Mouse (Mus musculus) mature B cell (primary cell): ENCODE results near the gene Rom1.
"Not testable (repeated sequence)": the region's sequence is repeated elsewhere in the genome, so short reads cannot be mapped to it uniquely, and the experiment has no call there.

Experiments used
- in situ Hi-C: fragments of 300-500 bp; cut with MboI; formaldehyde crosslinking; loops from 2 replicates; pipeline ENCODE4 v1.14.3; 2019

Rom1 gene

DNA sequence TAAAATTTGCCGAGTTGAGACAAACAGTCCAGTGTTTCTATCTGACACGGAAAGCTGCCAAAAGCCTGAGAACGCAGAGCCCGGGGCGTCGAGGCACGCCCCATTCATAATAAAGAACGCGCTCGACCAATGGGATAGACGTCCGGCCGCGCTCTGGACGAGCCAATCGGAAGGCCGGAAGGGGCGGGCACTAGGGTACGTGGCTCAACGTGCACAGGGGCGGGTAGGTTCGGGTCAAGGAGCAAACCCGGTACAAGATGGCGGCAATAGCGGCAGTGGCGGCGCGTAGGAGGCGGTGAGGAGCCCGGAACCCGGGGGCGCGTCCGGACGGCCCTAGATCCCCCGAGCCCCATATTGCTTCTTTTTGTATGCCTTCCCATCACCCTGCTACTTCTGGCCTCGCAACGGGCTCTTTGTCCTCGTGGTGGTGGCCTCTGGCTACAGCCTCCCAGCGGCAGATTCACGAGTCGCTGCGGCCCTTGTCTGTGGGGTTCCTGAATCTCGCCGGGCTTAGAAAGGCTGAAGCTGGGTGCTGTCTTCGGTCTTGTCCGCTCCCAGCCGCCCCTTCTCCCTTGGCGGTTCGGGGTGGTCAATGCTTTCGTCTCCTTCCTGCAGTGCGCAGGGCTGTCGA lies 31.2 kb downstream of the Rom1 start, which contains the start of gene Ganab:
Gene Ganab (plus strand): TSS at position 207 of the 631 bp plus-strand sequence.
- in situ Hi-C loops, result no loop called here

DNA sequence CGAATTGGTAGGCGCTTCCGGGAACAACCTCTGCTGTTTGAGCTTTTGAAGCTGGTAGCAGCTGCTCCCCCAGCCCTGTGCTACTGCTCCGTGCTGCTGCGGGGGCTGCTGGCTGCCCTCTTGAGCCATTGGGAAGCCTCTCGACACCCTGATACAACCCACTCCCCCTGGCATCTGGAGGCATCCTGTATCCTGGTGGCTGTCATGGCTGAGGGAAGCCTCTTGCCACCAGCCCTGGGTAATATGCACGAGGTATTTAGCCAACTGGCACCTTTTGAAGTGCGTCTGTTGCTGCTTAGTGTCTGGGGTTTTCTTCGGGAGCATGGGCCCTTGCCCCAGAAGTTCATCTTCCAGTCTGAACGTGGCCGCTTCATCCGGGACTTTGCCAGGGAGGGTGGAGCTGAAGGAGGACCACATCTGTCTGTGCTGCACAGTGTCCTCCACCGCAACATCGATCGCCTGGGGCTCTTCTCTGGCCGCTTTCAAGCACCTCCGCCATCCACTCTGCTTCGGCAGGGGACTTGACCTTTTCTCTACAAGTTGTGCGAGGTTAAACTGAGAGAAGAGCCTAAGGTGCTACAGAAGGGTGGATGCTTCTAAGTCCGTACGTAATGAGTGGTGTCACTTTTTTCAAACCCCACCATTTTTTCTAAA lies 31.8 kb downstream of the Rom1 start:
- in situ Hi-C loops, result not testable (repeated sequence)

DNA sequence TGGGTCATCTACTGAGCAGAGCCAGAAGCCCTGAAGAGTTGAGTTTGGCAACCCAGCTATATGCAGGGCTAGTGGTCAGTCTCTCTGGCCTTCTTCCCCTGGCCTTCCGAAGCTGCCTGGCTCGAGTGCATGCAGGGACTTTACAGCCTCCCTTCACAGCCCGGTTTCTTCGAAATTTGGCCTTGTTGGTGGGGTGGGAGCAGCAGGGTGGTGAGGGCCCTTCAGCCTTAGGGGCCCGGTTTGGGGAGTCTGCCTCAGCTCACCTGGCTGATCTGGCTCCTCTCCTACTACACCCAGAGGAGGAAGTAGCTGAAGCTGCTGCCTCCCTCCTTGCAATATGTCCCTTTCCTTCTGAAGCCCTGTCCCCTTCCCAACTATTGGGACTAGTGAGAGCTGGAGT lies 32.9 kb downstream of the Rom1 start:
- in situ Hi-C loops, result not testable (repeated sequence)

DNA sequence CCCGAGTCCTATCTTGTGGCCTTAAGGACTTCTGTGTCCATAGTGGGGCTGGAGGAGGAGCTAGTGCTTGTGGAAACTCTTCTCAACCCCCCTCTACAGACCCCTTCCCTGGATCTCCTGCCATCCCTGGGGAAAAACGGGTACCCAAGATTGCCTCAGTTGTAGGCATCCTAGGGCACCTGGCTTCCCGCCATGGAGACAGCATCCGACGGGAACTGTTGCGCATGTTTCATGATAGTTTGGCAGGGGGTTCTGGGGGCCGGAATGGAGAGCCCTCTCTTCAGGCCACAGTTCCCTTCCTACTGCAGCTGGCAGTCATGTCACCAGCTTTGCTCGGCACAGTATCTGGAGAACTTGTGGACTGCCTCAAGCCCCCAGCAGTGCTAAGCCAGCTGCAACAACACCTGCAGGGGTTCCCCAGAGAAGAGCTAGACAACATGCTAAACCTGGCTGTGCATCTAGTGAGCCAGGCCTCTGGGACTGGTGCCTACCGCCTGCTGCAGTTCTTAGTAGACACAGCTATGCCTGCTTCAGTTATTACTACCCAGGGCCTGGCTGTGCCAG lies 33.7 kb downstream of the Rom1 start:
- in situ Hi-C loops, result no loop called here

DNA sequence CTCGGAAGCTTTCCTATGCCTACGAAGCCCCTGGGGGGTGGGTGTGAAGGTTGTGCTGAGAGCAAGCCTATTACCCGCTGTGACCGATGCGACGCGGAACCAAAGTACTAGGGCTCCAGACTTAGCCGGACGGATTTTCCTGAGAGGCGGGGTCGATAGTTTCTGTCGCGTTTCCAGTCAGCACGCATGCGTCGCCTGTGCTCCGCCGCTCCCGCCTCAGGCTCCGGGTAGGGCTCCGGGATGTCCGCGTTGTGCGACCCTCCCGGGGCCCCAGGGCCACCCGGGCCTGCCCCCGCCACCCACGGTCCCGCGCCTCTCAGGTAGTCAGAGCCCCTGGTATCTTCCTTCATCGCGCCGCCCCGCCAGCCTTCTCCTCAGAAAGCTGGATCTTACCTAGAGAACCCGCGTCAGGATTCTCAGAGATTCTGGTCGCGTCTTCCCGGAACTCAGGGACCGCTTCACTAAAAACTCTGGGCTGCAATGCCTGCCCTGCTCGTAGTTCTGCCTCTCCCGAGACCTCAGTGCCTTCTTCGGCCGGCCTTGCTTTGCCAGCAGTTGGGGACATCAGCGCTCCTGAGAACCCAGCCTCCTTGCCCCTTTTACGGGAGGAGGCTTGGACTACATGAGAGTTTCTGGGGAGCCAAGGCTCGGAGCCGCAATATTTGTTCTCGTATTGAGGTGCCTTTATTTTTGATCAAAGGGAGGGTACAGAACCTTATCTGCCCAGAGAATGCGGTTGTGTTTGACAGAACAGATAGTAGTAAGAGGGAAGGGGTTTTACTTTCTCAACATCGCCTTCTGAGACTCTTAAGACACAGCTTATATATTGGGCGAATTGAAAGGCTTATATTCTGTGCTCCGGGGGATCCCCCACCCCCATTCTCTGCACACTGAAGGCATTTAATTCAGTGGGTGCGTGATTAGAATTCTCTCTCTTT lies 36.1 kb downstream of the Rom1 start, which contains the start of gene Ints5:
Gene Ints5 (plus strand): TSS at position 177 of the 938 bp plus-strand sequence.
- in situ Hi-C loops, result no loop called here

DNA sequence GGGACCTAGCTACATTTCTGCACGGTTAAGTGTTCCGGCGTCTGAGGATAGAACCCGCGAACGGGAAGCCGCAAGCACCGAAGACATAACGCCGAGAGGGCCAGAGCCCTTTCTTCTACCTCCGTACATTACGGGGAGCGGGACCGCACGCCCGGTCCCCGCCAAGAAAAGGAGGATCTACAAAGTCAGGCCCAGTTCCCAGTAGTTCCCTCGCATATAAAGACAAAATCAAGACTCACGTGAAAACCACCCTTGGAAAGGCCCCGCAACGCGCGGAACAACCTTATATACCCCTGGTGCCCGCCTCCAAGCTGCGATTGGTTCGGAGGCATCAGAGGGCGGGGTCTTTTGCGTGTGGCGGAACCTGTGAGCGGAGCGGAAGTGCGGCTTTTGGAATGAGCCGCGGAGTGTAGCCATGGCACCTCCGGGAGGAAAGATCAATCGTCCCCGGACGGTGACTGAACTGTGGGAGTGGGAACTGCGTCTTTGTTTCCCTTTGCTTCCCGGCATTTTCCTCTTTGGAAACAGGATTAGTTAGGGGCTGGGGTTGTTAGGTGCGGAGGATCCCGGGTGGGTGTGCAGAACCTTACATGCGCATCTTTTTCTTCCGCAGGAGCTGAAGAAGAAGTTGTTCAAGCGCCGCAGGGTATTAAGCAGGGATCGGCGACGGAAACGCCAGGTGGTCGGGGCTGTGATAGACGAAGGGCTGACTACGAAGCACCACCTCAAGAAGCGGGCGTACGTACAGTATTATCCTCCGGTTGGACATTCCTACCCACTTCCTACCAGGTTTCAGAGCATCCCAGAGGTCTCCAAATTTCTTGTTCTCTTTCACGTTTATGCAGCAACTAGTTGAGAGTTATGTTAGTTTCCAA lies 40.4 kb downstream of the Rom1 start, which contains the start of the genes 1810009A15Rik and Gm49416:
Gene 1810009A15Rik (plus strand): TSS at position 343 of the 875 bp plus-strand sequence.
Gene Gm49416 (plus strand): TSS at position 416 of the 875 bp plus-strand sequence.
- in situ Hi-C loops, result no loop called here

DNA sequence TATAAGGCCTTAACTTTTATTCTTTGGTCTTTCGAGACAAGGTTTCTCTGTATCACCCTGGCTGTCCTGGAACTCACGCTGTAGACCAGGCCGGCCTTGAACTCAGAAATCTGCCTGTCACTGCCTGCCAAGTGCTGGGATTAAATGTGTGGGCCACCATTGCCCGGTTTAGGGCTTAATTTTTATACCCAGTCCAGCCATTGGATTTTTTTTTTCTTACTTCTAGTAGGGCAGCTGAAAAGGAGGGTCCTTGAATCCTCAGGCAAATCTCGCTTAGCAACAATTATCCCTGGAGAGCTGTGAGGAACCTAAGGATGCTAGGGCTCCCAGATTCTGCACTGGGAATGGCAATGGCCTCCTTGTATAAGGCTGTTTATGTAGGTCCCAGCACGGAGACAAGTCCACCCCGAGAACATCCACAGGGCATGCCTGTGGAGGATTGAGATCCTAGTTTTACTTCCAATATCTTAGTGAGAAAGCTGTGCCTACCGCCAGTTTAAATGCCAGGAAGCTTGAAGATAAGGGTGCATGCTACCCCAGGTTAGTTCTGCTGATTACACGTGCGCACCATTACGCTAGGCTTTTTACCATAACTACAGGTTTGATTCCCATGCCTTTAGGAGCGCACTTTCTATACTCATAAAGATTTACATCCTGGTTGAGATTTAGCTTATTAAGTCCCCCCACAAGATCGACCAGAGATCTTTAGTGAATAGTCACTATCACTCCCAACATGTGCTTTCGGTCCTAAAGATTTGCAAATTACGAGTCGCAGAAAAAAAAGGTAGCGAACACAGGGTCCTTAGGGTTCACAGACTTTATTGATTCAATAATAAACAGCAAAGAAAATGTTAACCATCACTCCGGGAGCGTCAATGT lies 41.3 kb downstream of the Rom1 start:
- in situ Hi-C loops, result no loop called here

DNA sequence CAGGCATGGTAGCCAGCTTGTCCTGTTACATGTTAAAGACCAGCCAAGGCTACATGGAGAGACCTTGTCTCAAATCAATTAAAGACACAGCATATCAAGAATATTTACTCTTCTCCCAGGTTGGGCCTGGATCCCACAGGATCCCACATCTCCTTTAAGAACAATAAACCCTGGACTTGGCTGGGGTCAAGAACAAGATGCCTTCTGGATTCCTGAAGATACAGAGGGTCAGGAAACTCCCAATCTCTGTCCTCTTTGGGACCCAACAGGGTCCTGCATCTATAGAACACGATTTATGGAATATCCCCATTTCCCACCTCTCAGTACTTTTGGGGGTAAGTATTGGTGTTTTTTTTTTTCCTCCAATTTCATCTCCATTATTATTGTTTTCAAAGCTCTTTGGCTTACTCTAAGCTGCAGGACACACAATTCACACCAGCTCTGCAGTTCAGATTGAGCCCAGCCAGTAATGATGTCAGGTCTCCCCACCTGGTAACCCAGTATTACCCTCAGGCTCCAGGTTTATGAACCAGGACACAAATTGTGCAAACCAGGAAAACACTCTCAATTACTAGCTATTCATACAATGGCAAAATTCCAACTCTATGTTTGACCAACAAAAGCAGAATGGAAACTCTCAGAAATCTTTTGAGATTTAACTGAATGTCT lies 42.1 kb downstream of the Rom1 start:
- in situ Hi-C loops, result no loop called here

DNA sequence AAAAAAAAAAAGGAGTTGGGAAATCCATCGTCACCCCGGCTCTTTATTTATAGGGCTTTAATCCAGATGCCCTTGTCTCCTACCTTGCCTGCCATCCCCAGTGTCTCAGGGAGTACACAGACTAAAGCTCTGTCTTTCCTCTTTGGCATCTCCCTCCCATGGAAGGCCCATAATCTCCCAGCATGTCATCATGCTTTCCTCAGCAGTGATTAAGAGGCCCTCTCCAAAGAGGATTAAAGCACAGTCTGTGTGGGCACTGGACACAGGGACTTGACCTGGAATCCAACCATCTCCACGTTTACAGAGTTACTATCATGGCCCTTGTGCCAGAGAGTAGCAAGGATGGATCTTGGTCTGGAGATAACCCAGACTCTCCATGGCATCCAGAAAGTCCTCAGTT lies 45.5 kb downstream of the Rom1 start, which contains the start of the genes Lbhd1 and Gm49403:
Gene Lbhd1 (plus strand): TSS at position 117 of the 400 bp plus-strand sequence.
Gene Gm49403 (plus strand): TSS at position 315 of the 400 bp plus-strand sequence.
- in situ Hi-C loops, result no loop called here

DNA sequence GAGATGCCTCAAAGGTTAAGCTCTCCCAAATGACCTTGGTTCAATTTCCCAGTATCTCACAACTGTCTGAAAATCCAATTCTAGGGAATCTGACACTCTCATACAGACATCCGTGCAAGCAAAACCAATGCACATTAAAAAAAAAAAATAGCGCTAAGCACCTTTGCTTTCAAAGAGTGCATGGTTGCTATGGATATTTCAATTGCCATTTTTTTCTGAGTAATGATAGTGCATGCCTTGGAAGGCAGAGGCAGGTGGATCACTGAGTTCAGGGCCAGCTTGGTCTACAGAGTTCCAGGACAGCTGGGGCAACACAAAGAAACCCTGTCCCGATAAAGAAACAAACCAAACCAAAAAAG lies 48.1 kb downstream of the Rom1 start:
- in situ Hi-C loops, result no loop called here

DNA sequence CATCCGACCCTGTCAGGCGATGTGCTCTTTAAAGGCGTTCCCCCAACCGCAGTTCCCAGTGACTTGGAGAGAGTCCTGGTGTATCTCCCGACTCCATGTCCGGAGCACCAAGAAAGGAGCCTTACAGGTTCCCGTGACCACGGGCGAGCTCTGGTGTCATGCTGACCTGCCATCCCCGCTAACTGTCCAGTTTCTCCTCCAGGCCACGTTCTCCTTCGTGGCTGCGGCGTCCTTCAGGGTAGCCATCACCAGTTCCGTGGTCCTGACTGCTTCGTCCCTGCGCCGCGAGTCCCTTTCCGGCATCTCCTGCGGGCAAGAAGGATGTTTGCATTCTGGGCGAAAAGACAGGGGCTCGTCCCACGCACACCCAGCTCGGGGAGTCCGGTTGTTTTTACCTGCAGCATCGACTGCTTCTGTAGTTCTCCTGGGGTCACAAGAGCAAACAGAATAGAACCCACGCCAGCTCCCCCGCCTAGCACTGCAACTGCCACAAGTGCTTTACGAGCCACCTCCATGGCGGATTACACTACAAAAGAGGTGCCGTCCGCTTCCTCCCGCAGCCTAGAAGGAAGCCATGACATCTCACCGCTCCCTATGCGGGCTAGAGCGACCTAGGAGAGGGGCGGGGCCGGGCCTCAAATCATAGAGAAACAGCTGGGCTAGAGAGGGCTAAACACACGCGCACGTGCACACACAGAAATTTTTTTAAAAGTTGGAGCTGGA lies 48.7 kb downstream of the Rom1 start, which contains the start of gene Uqcc3:
Gene Uqcc3 (minus strand): TSS at position 613 of the 723 bp plus-strand sequence.
- in situ Hi-C loops, result no loop called here
